Mouse (Mus musculus) skeletal muscle tissue, adult 2 months (tissue): ENCODE data around the gene Cacna2d1.

Source experiments
- DNase-seq: peaks from one replicate; pipeline ENCODE4 v3.0.0-alpha.2; 2012; ENCODE audit warnings: low read depth, low spot score

Cacna2d1 gene

DNA sequence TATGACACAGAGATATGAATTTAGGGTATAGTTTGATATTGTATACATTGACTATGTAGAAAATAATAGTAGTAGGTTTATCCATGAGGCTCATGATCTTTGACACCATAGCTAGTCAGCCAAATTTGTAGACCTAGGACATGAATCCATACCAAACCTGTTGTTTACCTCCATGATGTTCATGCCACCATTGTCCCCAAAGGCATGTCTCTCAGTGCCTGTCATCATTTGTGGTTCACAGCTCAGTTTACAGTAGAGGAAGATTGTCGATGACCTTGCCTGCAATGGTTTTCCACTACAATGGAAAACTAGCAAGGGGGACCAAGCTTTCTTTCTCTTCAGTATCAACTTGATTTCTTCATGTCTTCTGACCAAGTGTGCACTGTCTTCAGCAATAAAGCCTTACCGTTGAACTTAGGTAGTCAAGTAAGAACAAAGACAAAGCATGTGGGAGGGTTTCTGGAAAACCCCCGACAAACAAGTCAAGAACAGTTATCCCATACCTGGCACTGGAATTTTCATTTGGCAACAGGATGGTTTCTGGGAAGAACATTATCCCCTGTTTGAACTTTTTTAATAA lies 441.9 kb downstream of the Cacna2d1 start:
- DNase-seq: no peak

DNA sequence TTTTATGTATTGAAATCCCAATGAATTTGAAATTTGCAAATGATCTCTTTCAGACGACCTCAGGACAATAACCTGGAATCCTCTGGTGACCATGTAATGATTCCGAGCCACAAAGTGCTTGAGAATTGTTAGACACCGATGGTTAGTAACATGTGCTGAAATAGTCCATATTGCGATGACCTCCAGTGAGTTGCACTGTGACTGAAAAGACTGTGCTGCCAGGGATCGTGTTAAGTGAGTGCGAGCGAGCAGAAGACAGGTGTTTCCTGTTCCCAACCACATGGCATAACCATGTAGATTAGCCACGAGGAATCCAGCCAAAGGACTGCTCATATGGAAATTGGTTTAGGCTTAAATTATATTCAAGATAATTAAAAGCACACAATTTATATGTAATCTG lies 475.5 kb downstream of the Cacna2d1 start:
- no peak for DNase-seq

DNA sequence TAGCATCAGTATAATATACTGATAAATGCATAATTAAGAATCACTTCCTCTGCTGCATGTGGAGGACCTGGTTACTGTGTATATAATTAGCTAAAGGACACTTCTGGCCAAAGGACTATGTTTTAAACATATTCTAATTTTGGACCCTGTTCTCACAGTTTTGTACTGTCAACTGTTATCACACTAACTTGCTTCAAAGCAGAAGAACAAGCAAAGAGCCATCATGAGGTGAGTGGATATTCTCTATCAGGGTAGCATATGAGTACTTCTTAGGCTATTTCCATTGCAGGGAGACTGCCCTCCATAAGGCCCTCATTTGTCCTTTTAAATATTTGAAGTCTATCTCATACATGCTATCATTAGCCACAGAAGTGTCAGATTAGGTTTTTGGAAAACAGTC lies 480.2 kb downstream of the Cacna2d1 start:
- DNase-seq: no peak

DNA sequence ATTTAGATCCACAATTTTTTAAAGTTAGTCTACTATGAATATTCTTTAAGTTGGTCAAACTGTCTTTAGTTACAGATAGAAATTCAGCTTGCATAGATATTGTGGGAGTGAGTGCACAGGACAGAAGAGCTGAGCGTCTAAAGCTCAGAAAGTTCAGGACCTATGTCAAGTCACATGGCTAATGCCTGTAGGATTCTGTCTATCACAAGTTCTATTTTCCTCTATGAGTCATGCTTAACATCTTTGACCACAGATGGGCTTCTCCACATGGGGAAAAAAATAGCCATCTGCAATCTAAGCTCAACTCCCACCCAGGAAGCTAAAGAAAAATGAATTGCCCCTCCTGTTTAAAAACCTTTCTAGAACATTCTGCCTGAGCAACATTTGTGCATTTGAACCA lies 483.5 kb downstream of the Cacna2d1 start:
- DNase-seq: no peak

DNA sequence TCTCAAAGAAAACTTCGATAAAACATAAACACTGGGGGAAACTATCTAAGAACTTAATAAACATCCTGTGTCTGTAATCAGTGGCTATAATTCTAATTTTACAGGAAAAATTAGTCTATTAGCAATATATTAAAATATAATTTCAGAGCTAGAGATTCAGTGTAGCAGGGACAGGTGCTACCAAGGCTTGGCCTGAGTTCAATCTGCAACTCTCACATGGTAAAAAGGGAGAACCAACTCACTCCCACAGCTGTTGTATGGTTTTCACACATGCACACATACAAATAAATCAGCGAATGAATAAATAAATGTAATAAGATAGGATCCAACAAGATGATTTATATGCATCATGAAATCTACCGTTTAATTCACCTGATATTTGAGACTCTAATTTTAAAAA lies 484.0 kb downstream of the Cacna2d1 start:
- no peak for DNase-seq
